9 mouse cellular contexts compared by ENCODE assay signal in the genomic region with DNA sequence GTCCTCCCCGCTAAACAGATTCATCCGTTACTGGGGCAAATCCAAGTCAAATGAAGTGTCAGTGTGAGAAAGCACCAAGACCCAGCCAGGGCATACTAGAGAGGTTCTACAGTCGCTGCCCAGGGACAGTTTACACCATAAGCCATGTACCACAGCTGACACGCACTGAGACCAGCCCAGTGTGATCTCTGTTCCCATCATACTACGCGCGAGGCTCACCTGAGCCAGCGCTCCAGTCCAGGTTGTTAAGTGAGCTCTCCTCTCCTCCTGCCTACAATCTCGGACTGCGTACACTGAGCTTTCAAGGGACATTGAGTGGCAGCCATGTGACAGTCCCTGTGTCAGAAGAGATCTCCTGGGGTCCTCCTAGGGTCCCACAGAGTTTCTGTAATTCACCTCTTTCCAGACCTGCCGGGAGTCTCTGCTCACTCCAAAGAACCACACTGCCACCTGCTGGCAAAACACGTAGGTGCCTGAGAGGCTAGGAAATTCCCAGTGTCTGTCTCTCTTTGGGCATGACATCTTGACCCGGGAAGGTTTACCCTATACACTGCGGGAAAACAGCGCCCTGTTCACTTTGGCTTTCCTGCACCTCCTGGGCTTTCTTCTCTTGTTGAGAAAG.
DNase-seq lines count a peak whose midpoint lies in the region; ATAC-seq lines count a peak whose summit lies in the region.
"Had no signal": no experiment of that assay in that cellular context is flagged by ENCODE, and none has a peak within 500 bp of the region (broad histone marks: within the 10 kb centered on the region; RNA-seq: fewer than 3 reads in every experiment).

No protein-coding gene starts in this region.

- 0 out of 2 replicates have a peak, but pooled peaks cover 2% of the 10 kb centered on the region for H3K36me3 ChIP-seq in forebrain, embryonic 16.5 days (ENCODE audit: control insufficient read depth, insufficient read depth)
- no peaks in the 10 kb centered on the region for H3K36me3 ChIP-seq in hindbrain, embryonic 14.5 days (replicated peaks; ENCODE audit: control insufficient read depth, insufficient read depth)

- no peaks in the 10 kb centered on the region for H3K27me3 ChIP-seq in forebrain, embryonic 16.5 days (replicated peaks; ENCODE audit: control insufficient read depth, insufficient read depth, low read length)
- H3K27me3 ChIP-seq in hindbrain, embryonic 14.5 days (ENCODE audit: control insufficient read depth, insufficient read depth, low read length), result no peaks in the 10 kb centered on the region

- H3K9me3 ChIP-seq in forebrain, embryonic 16.5 days (ENCODE audit: control insufficient read depth, low read length), result no peaks in the 10 kb centered on the region
- no peaks in the 10 kb centered on the region for H3K9me3 ChIP-seq in hindbrain, embryonic 14.5 days (ENCODE audit: control insufficient read depth, low read length)

- DNase-seq in Muller cell, postnatal 12 days (ENCODE audit: inconsistent ontology term), result peak; percentile 45
- peak; percentile 38 for DNase-seq in cerebellum, adult 11 months
- peak; percentile 88 for DNase-seq in hindbrain, embryonic 14.5 days (ENCODE audit: low spot score)
- peak; percentile 76 to 77 for DNase-seq in layer of hippocampus, postnatal 36 days
- DNase-seq in lung, postnatal 25 days (ENCODE audit: low spot score), result peak; percentile 47
- DNase-seq in right cerebral cortex, postnatal 10 days (ENCODE audit: low spot score in 2 of 2), result peak; percentile 77 to 88

- no peak overlapping the region for H3K27ac ChIP-seq in forebrain, embryonic 16.5 days (ENCODE audit: low read length)
- H3K27ac ChIP-seq in hindbrain, embryonic 14.5 days, result no peak overlapping the region
- H3K27ac ChIP-seq: macrophage had no signal

- ATAC-seq in forebrain, embryonic 16.5 days, result peak; percentile 73
- ATAC-seq in hindbrain, embryonic 14.5 days (ENCODE audit: low FRiP score), result peak; percentile 64; the same call in 1 of the 2 replicates
- no peak for ATAC-seq in monocyte, adult 5-6 weeks (replicated peaks; ENCODE audit: insufficient number of reproducible peaks, low FRiP score, low TSS enrichment, poor library complexity, severe bottlenecking)

- H3K4me2 ChIP-seq in forebrain, embryonic 16.5 days (ENCODE audit: low read length), result no peak overlapping the region
- H3K4me2 ChIP-seq in hindbrain, embryonic 14.5 days (replicated peaks), result no peak overlapping the region

- H3K9ac ChIP-seq in forebrain, embryonic 16.5 days (replicated peaks; ENCODE audit: low read depth, low read length), result no peak overlapping the region
- H3K9ac ChIP-seq in hindbrain, embryonic 14.5 days, result no peak overlapping the region

- WGBS in forebrain, embryonic 16.5 days, result 49% methylated on average over 15 of the region's 15 CpGs
- 49% methylated on average over 15 of the region's 15 CpGs for WGBS in hindbrain, embryonic 14.5 days

- peaks cover 3% of the 10 kb centered on the region; the same call in 1 of the 2 replicates for H3K4me1 ChIP-seq in forebrain, embryonic 16.5 days (replicated peaks; ENCODE audit: control insufficient read depth, insufficient read depth, low read length)
- H3K4me1 ChIP-seq in hindbrain, embryonic 14.5 days (replicated peaks; ENCODE audit: control insufficient read depth, insufficient read depth, low read length), result no peaks in the 10 kb centered on the region; the same call in 1 of the 2 replicates

- no peak overlapping the region for H3K4me3 ChIP-seq in forebrain, embryonic 16.5 days (replicated peaks; ENCODE audit: low read length)
- no peak overlapping the region for H3K4me3 ChIP-seq in hindbrain, embryonic 14.5 days (replicated peaks; ENCODE audit: low read length)

Comparison
In these comparisons a context has a peak if more than half of its experiments do, and no peak if none do; other contexts are left out.
1. DNase-seq: peak in every context shown above with its lines; median percentile 88 in hindbrain, embryonic 14.5 days; 82 in right cerebral cortex, postnatal 10 days; 76 in layer of hippocampus, postnatal 36 days; 47 in lung, postnatal 25 days; 45 in Muller cell, postnatal 12 days; 38 in cerebellum, adult 11 months.